Mouse (Mus musculus) kidney, embryonic 16.5 days (tissue): Measurements from ENCODE around the gene Pou2f2. TPM values are rescaled to one million over a fixed set of nuclear protein-coding genes. Genes with fewer than 3 reads are reported as not detected.

Source experiments
- ATAC-seq: fragments of 200-750 bp; cut with Nextera tagmentation; 2 replicates; pipeline ENCODE4 v1.8.0; 2017; ENCODE audit warnings: moderate TSS enrichment; ENCODE audit not compliant: low FRiP score, low TSS enrichment
- H3K27ac ChIP-seq: fragments of 300-500 bp; sonication (generic); 2 replicates; pipeline ENCODE4 v1.5.1; 2014; ENCODE audit warnings: low read length
- H3K27me3 ChIP-seq: fragments of 300-500 bp; sonication (generic); 2 replicates; pipeline ENCODE4 v1.6.1; 2014; ENCODE audit warnings: low read length, control low read depth, mixed read lengths; ENCODE audit not compliant: insufficient read depth
- H3K36me3 ChIP-seq: fragments of 300-500 bp; sonication (generic); 2 replicates; pipeline ENCODE4 v1.6.1; 2014; ENCODE audit warnings: low read length, control low read depth, mixed read lengths; ENCODE audit not compliant: insufficient read depth
- H3K4me1 ChIP-seq: fragments of 300-500 bp; sonication (generic); 2 replicates; pipeline ENCODE4 v1.6.1; 2014; ENCODE audit warnings: low read length, control low read depth, mixed read lengths; ENCODE audit not compliant: insufficient read depth
- H3K4me2 ChIP-seq: fragments of 300-500 bp; sonication (generic); replicated peaks from 2 replicates; pipeline ENCODE4 v1.6.1; 2014; ENCODE audit warnings: low read depth, low read length
- H3K4me3 ChIP-seq: fragments of 300-500 bp; sonication (generic); 2 replicates; pipeline ENCODE4 v1.5.1; 2014; ENCODE audit warnings: mild to moderate bottlenecking, low read length
- H3K9ac ChIP-seq: fragments of 300-500 bp; sonication (generic); replicated peaks from 2 replicates; pipeline ENCODE4 v1.6.1; 2014; ENCODE audit warnings: low read length
- H3K9me3 ChIP-seq: fragments of 300-500 bp; sonication (generic); 2 replicates; pipeline ENCODE4 v1.6.1; 2016; ENCODE audit warnings: low read length, control low read depth
- WGBS: fragments of 180-500 bp; shearing (Covaris S2); extraction: QIAGEN DNeasy Blood & Tissue Kit; methylation state at CpG from one replicate; pipeline ENCODE4 v1.1.7; 2014; 5-methylcytosine and 5-hydroxymethylcytosine counted together
- polyA plus RNA-seq: library from polyadenylated mRNA; unstranded; fragments of >200 nt; fragmentation: Nextera tagmentation; extraction: Ambion mirVana; gene quantifications from 2 replicates; pipeline ENCODE4 v1.2.1, GENCODE M21; 2015

Gene Pou2f2
- 0.40 and 0.99 TPM in 2 replicates for polyA plus RNA-seq

GRCm38 (mm10) chr7:25179606-25180161, at the start of gene Pou2f2:
Gene Pou2f2, minus strand, starts transcription at chr7:25179726.
- Histone ChIP-seq H3K36me3 (no peaks in the 10 kb centered on the region), H3K4me3 (peak within 1 kb of the TSS; percentile 52), H3K27me3 (peaks cover 87% of the 10 kb centered on the region), H3K9me3 (no peaks in the 10 kb centered on the region), H3K9ac (peak within 1 kb of the TSS; percentile 41), H3K27ac (no peak within 1 kb of the TSS), H3K4me1 (peaks cover 15% of the 10 kb centered on the region; the same call in 1 of the 2 replicates), H3K4me2 (peak within 1 kb of the TSS; percentile 75)
- WGBS, result under 1% methylated on average over 24 of the region's 56 CpGs
- peak; percentile 85 for ATAC-seq

DNA sequence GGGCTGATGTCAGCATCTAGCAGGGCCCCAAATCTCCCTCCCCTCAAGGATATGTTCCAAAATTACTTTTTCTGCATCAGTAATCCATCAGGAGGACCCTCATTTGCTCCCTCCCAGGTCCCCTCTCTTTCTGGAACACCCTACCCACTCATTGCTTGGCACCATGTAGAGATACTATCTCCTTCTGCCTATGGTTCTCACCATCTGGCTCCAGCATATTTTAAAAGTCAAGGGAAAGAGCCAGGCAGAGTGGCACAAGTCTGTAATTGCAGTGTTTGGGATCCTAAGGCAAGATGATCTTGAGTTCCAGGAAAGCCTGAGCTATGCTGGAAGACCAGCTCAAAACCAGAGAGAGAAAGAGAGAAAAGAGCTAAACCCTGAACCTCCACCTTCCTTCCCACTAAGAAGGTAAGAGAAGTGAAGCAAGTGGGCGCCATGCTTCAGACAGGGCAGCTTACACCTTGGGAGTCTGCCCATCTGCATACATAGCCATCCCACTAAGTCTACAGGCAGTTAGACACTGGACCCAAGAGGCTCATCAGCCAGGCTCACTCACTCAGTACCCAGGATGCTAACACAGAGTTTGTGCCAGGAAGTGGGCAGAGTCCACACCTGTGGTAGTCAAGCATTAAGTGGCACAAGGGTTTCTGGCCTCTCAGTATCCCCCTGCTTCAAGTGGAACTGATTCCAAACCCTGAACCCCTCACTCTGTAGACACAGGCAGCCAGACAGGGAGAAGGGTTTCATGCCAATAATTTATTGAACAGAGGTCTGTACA, 48.2 kb upstream of the Pou2f2 start:
- H3K36me3 ChIP-seq, result peaks cover 87% of the 10 kb centered on the region
- H3K4me3 ChIP-seq, result no peak overlapping the region
- ATAC-seq, result no peak
- H3K9me3 ChIP-seq, result no peaks in the 10 kb centered on the region
- WGBS, result 90% methylated on average over 1 of the region's 1 CpGs
- no peak overlapping the region for H3K4me2 ChIP-seq
- H3K4me1 ChIP-seq, result no peaks in the 10 kb centered on the region
- H3K27ac ChIP-seq, result no peak overlapping the region
- H3K27me3 ChIP-seq, result no peaks in the 10 kb centered on the region
- H3K9ac ChIP-seq, result no peak overlapping the region

GRCm38 (mm10) chr7:25222275-25222967, 42.9 kb upstream of the Pou2f2 start:
- peak overlapping the region; percentile 86 for H3K4me2 ChIP-seq
- ATAC-seq, result no peak
- H3K9me3 ChIP-seq, result no peaks in the 10 kb centered on the region
- H3K4me1 ChIP-seq, result peaks cover 26% of the 10 kb centered on the region
- H3K36me3 ChIP-seq, result peaks cover 38% of the 10 kb centered on the region
- H3K27me3 ChIP-seq, result no peaks in the 10 kb centered on the region
- 90% methylated on average over 10 of the region's 10 CpGs for WGBS
- no peak overlapping the region for H3K27ac ChIP-seq
- peak overlapping the region; percentile 63 for H3K4me3 ChIP-seq
- H3K9ac ChIP-seq, result peak overlapping the region; percentile 71

- Histone ChIP-seq H3K4me3 (peak within 1 kb of the TSS; percentile 63), H3K4me2 (peak within 1 kb of the TSS; percentile 86), H3K9ac (peak within 1 kb of the TSS; percentile 71), H3K27ac (peak within 1 kb of the TSS; percentile 89), H3K9me3 (no peaks in the 10 kb centered on the region), H3K27me3 (no peaks in the 10 kb centered on the region), H3K36me3 (peaks cover 27% of the 10 kb centered on the region), H3K4me1 (peaks cover 26% of the 10 kb centered on the region)
- ATAC-seq, result peak; percentile 96
- under 1% methylated on average over 43 of the region's 45 CpGs for WGBS
These were observed 41.8 kb upstream of the Pou2f2 start, which contains the start of gene Zfp526 for GRCm38 (mm10) chr7:25221102-25221883. Gene Zfp526, plus strand, starts transcription at chr7:25221425.

DNA sequence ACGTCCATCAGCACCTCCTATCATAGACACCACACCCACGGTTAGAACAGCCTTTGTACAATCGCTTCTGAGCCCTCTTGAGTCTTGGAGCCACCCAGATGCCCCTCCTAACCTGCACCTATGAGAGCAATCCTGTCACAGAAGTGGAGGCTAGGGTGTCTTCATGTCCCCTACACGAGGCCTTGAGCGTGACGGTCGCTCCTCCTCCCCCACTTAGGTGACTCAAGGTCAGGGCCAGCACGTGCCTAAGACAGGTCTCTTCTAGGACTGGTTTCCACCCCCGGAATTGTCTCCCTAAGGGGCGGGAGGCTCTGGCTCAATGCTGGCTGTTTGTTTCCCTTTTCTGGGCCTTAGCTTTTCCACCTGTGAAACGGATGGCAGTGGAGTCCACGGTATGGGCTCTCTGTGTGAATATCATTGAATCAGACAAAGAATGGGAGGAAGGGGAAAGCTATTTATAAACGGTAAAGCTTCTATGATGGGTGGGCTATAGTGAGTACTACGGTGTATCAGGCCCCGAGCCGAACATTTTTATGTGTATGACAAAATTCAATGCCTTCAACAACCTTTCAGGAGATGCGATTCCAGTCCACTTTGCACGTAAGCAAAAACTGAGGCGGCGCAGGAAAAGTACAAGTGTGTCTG, 41.1 kb upstream of the Pou2f2 start, which contains the start of gene Dedd2:
Dedd2 (minus strand) TSS at position 159 of the 645 bp plus-strand sequence.
- H3K27ac ChIP-seq, result peak within 1 kb of the TSS; percentile 89
- H3K36me3 ChIP-seq, result peaks cover 20% of the 10 kb centered on the region
- ATAC-seq, result no peak
- no peaks in the 10 kb centered on the region for H3K9me3 ChIP-seq
- WGBS, result 5% methylated on average over 20 of the region's 20 CpGs
- H3K9ac ChIP-seq, result peak within 1 kb of the TSS; percentile 76
- peak within 1 kb of the TSS; percentile 86 for H3K4me2 ChIP-seq
- H3K4me3 ChIP-seq, result peak within 1 kb of the TSS; percentile 63
- H3K4me1 ChIP-seq, result peaks cover 26% of the 10 kb centered on the region
- no peaks in the 10 kb centered on the region for H3K27me3 ChIP-seq

- H3K4me2 ChIP-seq, result peak overlapping the region; percentile 86
- 3% methylated on average over 31 of the region's 31 CpGs for WGBS
- no peaks in the 10 kb centered on the region for H3K27me3 ChIP-seq
- peak overlapping the region; percentile 63 for H3K4me3 ChIP-seq
- peaks cover 13% of the 10 kb centered on the region for H3K36me3 ChIP-seq
- H3K27ac ChIP-seq, result peak overlapping the region; percentile 70
- no peaks in the 10 kb centered on the region for H3K9me3 ChIP-seq
- peak; percentile 66 for ATAC-seq
- H3K9ac ChIP-seq, result peak overlapping the region; percentile 76
- peaks cover 26% of the 10 kb centered on the region for H3K4me1 ChIP-seq
These were observed 40.4 kb upstream of the Pou2f2 start for GRCm38 (mm10) chr7:25219756-25220456.

DNA sequence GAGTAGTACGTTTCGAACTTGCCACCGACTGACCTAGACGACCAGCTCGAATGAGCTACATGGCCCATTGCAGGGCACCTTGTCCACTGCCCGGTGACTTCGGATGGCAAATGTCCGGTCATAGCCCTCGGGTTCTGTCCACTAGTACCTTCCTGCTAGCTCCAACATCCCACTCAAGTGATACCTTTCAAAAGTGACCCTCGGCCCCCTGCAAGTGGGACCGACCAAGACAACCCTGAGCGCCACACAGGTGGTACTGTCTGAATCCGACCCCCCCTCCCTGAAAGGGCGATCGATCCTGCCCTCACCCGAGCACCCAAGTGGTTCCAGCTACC, 39.9 kb upstream of the Pou2f2 start:
- Histone ChIP-seq H3K9ac (peak overlapping the region; percentile 76), H3K27ac (peak overlapping the region; percentile 70), H3K4me3 (peak overlapping the region; percentile 63), H3K4me2 (peak overlapping the region; percentile 86), H3K36me3 (peaks cover 8% of the 10 kb centered on the region), H3K4me1 (peaks cover 26% of the 10 kb centered on the region), H3K27me3 (no peaks in the 10 kb centered on the region), H3K9me3 (no peaks in the 10 kb centered on the region)
- peak; percentile 13 for ATAC-seq
- under 1% methylated on average over 16 of the region's 16 CpGs for WGBS

- Histone ChIP-seq H3K27me3 (no peaks in the 10 kb centered on the region), H3K4me1 (peaks cover 26% of the 10 kb centered on the region), H3K27ac (peak overlapping the region; percentile 70), H3K4me2 (peak overlapping the region; percentile 86), H3K4me3 (peak overlapping the region; percentile 63), H3K36me3 (0 out of 2 replicates have a peak, but pooled peaks cover 2% of the 10 kb centered on the region), H3K9ac (peak overlapping the region; percentile 76), H3K9me3 (no peaks in the 10 kb centered on the region)
- under 1% methylated on average over 53 of the region's 53 CpGs for WGBS
- peak; percentile 16; the same call in 1 of the 2 replicates for ATAC-seq
These were observed 39.3 kb upstream of the Pou2f2 start for GRCm38 (mm10) chr7:25218705-25219415.
